Mouse (Mus musculus): ENCODE results near the gene Hormad1.

DNA sequence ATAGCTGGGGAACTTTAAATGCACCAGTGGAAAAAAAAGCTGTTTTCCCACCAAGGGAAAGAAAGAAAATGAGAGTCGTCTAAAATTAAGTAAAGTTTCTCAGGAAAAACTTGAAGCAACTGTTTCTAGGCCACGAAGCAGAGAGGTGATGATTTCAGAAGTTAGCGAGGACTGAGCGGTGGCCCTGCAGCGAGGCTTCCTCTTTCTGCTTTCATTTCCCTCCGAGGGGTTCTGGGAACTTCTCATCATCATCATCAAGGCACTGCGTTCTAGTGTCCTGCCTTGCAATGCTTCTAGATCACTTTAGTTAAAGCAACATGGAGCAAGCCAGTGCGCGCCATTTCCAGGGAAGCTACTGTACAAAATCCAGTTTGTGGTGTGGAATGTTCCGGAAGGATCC, 38.3 kb upstream of the Hormad1 start:
- TF ChIP-seq POLR2A (IDR thresholded peaks at IDR 0.05; ENCODE audit: insufficient read length, low read depth) (no peak), TCF3 (IDR thresholded peaks at IDR 0.05; ENCODE audit: insufficient read length, low read depth) (no peak)

All from myocyte (in vitro differentiated cells).